Mouse (Mus musculus): ENCODE measurements around the gene Spata21. TPM values are rescaled to one million over a fixed set of nuclear protein-coding genes. Genes with fewer than 3 reads are reported as not detected.

Gene Spata21
- polyA plus RNA-seq, 1 experiment from 2014 or later: 0.20 TPM

DNA sequence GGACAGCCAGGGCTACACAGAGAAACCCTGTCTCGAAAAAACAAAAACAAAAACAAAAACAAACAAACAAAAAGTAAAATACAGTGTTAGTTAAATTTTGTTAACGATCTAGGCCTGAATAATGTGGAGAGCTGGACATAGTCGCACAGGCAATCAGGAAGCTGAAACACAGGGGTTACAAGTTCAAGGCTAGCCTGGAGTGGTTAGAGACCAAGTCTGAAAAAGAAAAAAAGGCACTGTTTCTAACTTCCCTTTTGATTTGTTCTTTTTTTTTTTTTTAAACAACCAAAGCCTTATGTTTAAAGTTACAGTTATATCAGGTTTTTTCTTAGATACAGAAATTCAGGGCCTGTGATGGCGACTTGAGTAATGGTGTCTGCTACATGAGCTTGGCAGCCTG lies 72.1 kb downstream of the Spata21 start:
- Histone ChIP-seq H3K9me3 (ENCODE audit: control insufficient read depth, low read length) (no peaks in the 10 kb centered on the region), H3K27me3 (replicated peaks; ENCODE audit: control insufficient read depth, insufficient read depth, low read length) (no peaks in the 10 kb centered on the region), H3K4me1 (replicated peaks; ENCODE audit: control insufficient read depth, insufficient read depth, low read length) (peaks cover 15% of the 10 kb centered on the region), H3K4me3 (ENCODE audit: low read depth, low read length) (no peak overlapping the region), H3K9ac (ENCODE audit: low read length) (no peak overlapping the region), H3K4me2 (ENCODE audit: low read length) (no peak overlapping the region), H3K36me3 (ENCODE audit: control insufficient read depth, insufficient read depth, low read length) (no peaks in the 10 kb centered on the region), H3K27ac (ENCODE audit: low read depth) (no peak overlapping the region)
- 79% methylated on average over 4 of the region's 4 CpGs for WGBS
- DNase-seq (ENCODE audit: low spot score): no peak
- ATAC-seq (replicated peaks; ENCODE audit: low FRiP score, low TSS enrichment, low read depth): no peak

- Histone ChIP-seq H3K4me3 (ENCODE audit: low read depth, low read length) (no peak overlapping the region), H3K4me1 (replicated peaks; ENCODE audit: control insufficient read depth, insufficient read depth, low read length) (peaks cover 9% of the 10 kb centered on the region), H3K9ac (ENCODE audit: low read length) (no peak overlapping the region), H3K27ac (ENCODE audit: low read depth) (no peak overlapping the region), H3K4me2 (ENCODE audit: low read length) (no peak overlapping the region), H3K27me3 (replicated peaks; ENCODE audit: control insufficient read depth, insufficient read depth, low read length) (no peaks in the 10 kb centered on the region), H3K36me3 (ENCODE audit: control insufficient read depth, insufficient read depth, low read length) (no peaks in the 10 kb centered on the region), H3K9me3 (ENCODE audit: control insufficient read depth, low read length) (no peaks in the 10 kb centered on the region)
- no peak for ATAC-seq (replicated peaks; ENCODE audit: low FRiP score, low TSS enrichment, low read depth)
- no peak for DNase-seq (ENCODE audit: low spot score)
- 85% methylated on average over 6 of the region's 6 CpGs for WGBS
Measured at GRCm38 (mm10) chr4:141161699-141162208, 73.6 kb downstream of the Spata21 start.

Other genes with a start within 250 kb of the Spata21 start
- gene Padi1, start 242.6 kb upstream of the Spata21 start, polyA plus RNA-seq (2014; fragmentation: Nextera tagmentation; extraction: Ambion mirVana): 0.16 TPM in 1 of 2 replicates, not detected in the other
- gene Padi2, start 182.0 kb upstream of the Spata21 start, polyA plus RNA-seq (2014; fragmentation: Nextera tagmentation; extraction: Ambion mirVana): 1.9 and 2.5 TPM in 2 replicates
- gene Sdhb, start 127.1 kb upstream of the Spata21 start, polyA plus RNA-seq (2014; fragmentation: Nextera tagmentation; extraction: Ambion mirVana): 457 and 488 TPM in 2 replicates
- 33.3 and 40.0 TPM in 2 replicates for gene Atp13a2, start 101.5 kb upstream of the Spata21 start, polyA plus RNA-seq (2014; fragmentation: Nextera tagmentation; extraction: Ambion mirVana)
- gene Mfap2, start 77.9 kb upstream of the Spata21 start, polyA plus RNA-seq (2014; fragmentation: Nextera tagmentation; extraction: Ambion mirVana): 489 and 509 TPM in 2 replicates
- gene Crocc, start 27.8 kb upstream of the Spata21 start, polyA plus RNA-seq (2014; fragmentation: Nextera tagmentation; extraction: Ambion mirVana): 6.6 TPM in 2 replicates
- 59.7 and 60.0 TPM in 2 replicates for gene Necap2, start 10.0 kb upstream of the Spata21 start, polyA plus RNA-seq (2014; fragmentation: Nextera tagmentation; extraction: Ambion mirVana)
- 33.9 and 37.0 TPM in 2 replicates for gene Szrd1, start 51.4 kb downstream of the Spata21 start, polyA plus RNA-seq (2014; fragmentation: Nextera tagmentation; extraction: Ambion mirVana)
- gene Fbxo42, start 59.6 kb downstream of the Spata21 start, polyA plus RNA-seq (2014; fragmentation: Nextera tagmentation; extraction: Ambion mirVana): 25.9 and 26.0 TPM in 2 replicates
- 4.6 and 4.9 TPM in 2 replicates for gene Rsg1, start 125.6 kb downstream of the Spata21 start, polyA plus RNA-seq (2014; fragmentation: Nextera tagmentation; extraction: Ambion mirVana)
- 14.2 and 15.8 TPM in 2 replicates for gene Arhgef19, start 151.2 kb downstream of the Spata21 start, polyA plus RNA-seq (2014; fragmentation: Nextera tagmentation; extraction: Ambion mirVana)
- 3.4 and 3.5 TPM in 2 replicates for gene Epha2, start 212.9 kb downstream of the Spata21 start, polyA plus RNA-seq (2014; fragmentation: Nextera tagmentation; extraction: Ambion mirVana)

Data from intestine, embryonic 14.5 days (tissue).